In the genomic region with DNA sequence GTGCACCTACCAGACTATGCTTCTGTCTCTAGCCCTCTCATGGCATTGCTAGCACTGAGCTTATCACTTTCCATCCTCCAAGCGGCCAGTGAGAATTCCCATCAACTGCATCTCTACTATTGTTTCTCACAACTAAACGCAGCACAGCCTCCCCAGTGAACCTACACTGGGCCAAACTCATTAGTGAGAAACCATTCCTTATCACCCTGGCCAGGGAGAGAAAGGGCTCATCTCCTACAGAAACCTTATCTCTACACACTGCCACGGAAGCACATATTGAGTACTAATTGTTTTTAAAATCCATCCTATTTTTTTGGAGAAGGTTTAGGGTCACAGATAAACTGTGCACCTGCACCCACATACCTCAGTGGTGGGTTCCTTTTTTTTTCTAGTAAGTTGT, we compare ENCODE assay signal across 23 mouse cellular contexts.
"Had no signal": no experiment of that assay in that cellular context is flagged by ENCODE, and none has a peak within 500 bp of the region (broad histone marks: within the 10 kb centered on the region; RNA-seq: fewer than 3 reads in every experiment).

No protein-coding gene starts in this region.

- DNase-seq: kidney, adult 11 months; kidney, adult 8-10 months; kidney, postnatal 10 days; kidney, postnatal 36 days; layer of hippocampus, postnatal 36 days; left cerebral cortex, postnatal 4 days; lung, adult 18-20 months; lung, postnatal 14 days; lung, postnatal 4 days; thymus, adult 2 months; thymus, postnatal 14 days; thymus, postnatal 4 days had no signal

- H3K4me3 ChIP-seq: intestine, embryonic 15.5 days; kidney, embryonic 15.5 days; left cerebral cortex, adult 2 months; limb, embryonic 13.5 days; lung, embryonic 15.5 days; midbrain, embryonic 10.5 days; midbrain, embryonic 13.5 days; myocyte; neural tube, embryonic 13.5 days had no signal

- ATAC-seq: intestine, embryonic 15.5 days; midbrain, embryonic 13.5 days; midbrain, embryonic 16.5 days had no signal

- H3K4me2 ChIP-seq: intestine, embryonic 15.5 days; kidney, embryonic 15.5 days; limb, embryonic 13.5 days; lung, embryonic 15.5 days; midbrain, embryonic 13.5 days; neural tube, embryonic 13.5 days had no signal

- H3K9ac ChIP-seq: intestine, embryonic 15.5 days; kidney, embryonic 15.5 days; limb, embryonic 13.5 days; lung, embryonic 15.5 days; midbrain, embryonic 13.5 days; neural tube, embryonic 13.5 days had no signal

- H3K9me3 ChIP-seq: intestine, embryonic 15.5 days; kidney, embryonic 15.5 days; limb, embryonic 13.5 days; lung, embryonic 15.5 days; midbrain, embryonic 10.5 days; midbrain, embryonic 13.5 days; neural tube, embryonic 13.5 days had no signal

- H3K27me3 ChIP-seq: intestine, embryonic 15.5 days; kidney, embryonic 15.5 days; limb, embryonic 13.5 days; lung, embryonic 15.5 days; midbrain, embryonic 13.5 days; neural tube, embryonic 13.5 days had no signal

- H3K36me3 ChIP-seq: intestine, embryonic 15.5 days; limb, embryonic 13.5 days; lung, embryonic 15.5 days; midbrain, embryonic 13.5 days; neural tube, embryonic 13.5 days had no signal

- H3K27ac ChIP-seq: intestine, embryonic 15.5 days; kidney, embryonic 15.5 days; left cerebral cortex, adult 2 months; limb, embryonic 13.5 days; lung, embryonic 15.5 days; midbrain, embryonic 10.5 days; midbrain, embryonic 13.5 days; neural tube, embryonic 13.5 days; stomach, postnatal 0 days had no signal

- H3K4me1 ChIP-seq: intestine, embryonic 15.5 days; kidney, embryonic 15.5 days; midbrain, embryonic 10.5 days; midbrain, embryonic 13.5 days; neural tube, embryonic 13.5 days had no signal
